Mouse (Mus musculus): ENCODE measurements around the gene Strc. TPM values are rescaled to one million over a fixed set of nuclear protein-coding genes. Genes with fewer than 3 reads are reported as not detected.

Gene Strc
- polyA plus RNA-seq, 1 experiment from 2014 or later: not detected

- Histone ChIP-seq H3K27ac (no peak overlapping the region), H3K4me1 (replicated peaks) (no peaks in the 10 kb centered on the region), H3K9me3 (no peaks in the 10 kb centered on the region), H3K4me3 (no peak overlapping the region), H3K27me3 (ENCODE audit: insufficient read depth, poor library complexity, severe bottlenecking) (no peaks in the 10 kb centered on the region), H3K36me3 (peaks cover 36% of the 10 kb centered on the region)
- DNase-seq (ENCODE audit: low spot score): no peak
Observed at GRCm38 (mm10) chr2:121339057-121339456, 47.9 kb downstream of the Strc start.

GRCm38 (mm10) chr2:121329492-121329891 lies 57.5 kb downstream of the Strc start:
- no peak for DNase-seq (ENCODE audit: low spot score)
- peaks cover 15% of the 10 kb centered on the region; the same call in 1 of the 2 replicates for H3K36me3 ChIP-seq
- H3K4me1 ChIP-seq (replicated peaks): no peaks in the 10 kb centered on the region
- WGBS: 84% methylated on average over 2 of the region's 2 CpGs
- no peak overlapping the region for H3K4me3 ChIP-seq
- H3K27me3 ChIP-seq (ENCODE audit: insufficient read depth, poor library complexity, severe bottlenecking): no peaks in the 10 kb centered on the region
- H3K27ac ChIP-seq: no peak overlapping the region
- no peaks in the 10 kb centered on the region for H3K9me3 ChIP-seq

DNA sequence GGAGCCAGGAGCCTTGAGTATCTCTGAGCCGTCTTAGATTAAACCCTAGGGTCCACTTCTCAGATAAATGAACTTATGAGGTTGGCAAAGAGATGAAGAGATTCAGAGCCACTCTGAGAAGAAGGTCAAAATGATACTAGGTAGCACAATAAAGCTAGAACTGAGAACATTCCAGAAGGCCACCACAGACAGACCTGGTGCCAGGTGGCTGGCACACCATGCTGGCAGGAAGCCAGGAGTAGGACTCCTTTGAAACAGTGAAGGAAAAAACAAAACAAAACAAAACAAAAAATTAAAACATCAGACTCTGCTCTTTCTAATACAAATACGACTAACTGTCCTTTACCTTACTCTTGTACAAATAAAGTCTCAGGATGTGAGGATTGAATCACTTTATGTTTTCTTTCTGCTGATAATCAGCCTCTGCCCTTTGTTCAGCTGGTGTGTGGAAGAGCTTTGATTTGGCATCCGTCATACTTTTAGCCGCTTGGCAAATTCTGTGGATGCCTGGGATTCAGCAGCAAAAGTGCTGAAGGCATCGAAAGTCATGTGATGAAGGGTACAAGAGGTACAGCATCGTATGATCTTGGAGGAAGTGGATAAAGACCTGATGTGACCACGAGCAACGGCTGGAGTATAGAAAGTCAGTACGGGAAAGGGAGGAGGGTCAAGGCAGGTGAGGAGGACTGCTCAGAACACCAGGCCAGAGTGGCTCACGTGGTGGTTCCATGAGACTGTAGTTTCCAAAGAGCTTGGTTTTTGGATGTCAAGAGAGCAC lies 63.1 kb downstream of the Strc start:
- no peaks in the 10 kb centered on the region for H3K27me3 ChIP-seq (ENCODE audit: insufficient read depth, poor library complexity, severe bottlenecking)
- H3K9me3 ChIP-seq: no peaks in the 10 kb centered on the region
- no peaks in the 10 kb centered on the region for H3K4me1 ChIP-seq (replicated peaks)
- DNase-seq (ENCODE audit: low spot score): no peak
- no peak overlapping the region for H3K27ac ChIP-seq
- WGBS: 91% methylated on average over 10 of the region's 10 CpGs
- H3K36me3 ChIP-seq: peaks cover 16% of the 10 kb centered on the region
- H3K4me3 ChIP-seq: no peak overlapping the region

- no peaks in the 10 kb centered on the region for H3K27me3 ChIP-seq (ENCODE audit: insufficient read depth, poor library complexity, severe bottlenecking)
- H3K36me3 ChIP-seq: peaks cover 16% of the 10 kb centered on the region
- no peaks in the 10 kb centered on the region for H3K4me1 ChIP-seq (replicated peaks)
- WGBS: 89% methylated on average over 10 of the region's 10 CpGs
- DNase-seq (ENCODE audit: low spot score): no peak
- H3K4me3 ChIP-seq: no peak overlapping the region
- no peak overlapping the region for H3K27ac ChIP-seq
- H3K9me3 ChIP-seq: no peaks in the 10 kb centered on the region
Observed at GRCm38 (mm10) chr2:121323041-121323440, 63.9 kb downstream of the Strc start.

- no peaks in the 10 kb centered on the region for H3K9me3 ChIP-seq
- H3K27ac ChIP-seq: no peak overlapping the region
- no peak for DNase-seq (ENCODE audit: low spot score)
- no peak overlapping the region for H3K4me3 ChIP-seq
- peaks cover 16% of the 10 kb centered on the region for H3K36me3 ChIP-seq
- 76% methylated on average over 8 of the region's 8 CpGs for WGBS
- no peaks in the 10 kb centered on the region for H3K27me3 ChIP-seq (ENCODE audit: insufficient read depth, poor library complexity, severe bottlenecking)
- no peaks in the 10 kb centered on the region for H3K4me1 ChIP-seq (replicated peaks)
Observed at GRCm38 (mm10) chr2:121316278-121316677, 70.7 kb downstream of the Strc start.

Other genes starting within 250 kb of the Strc start
- 27.5 and 28.3 TPM in 2 replicates for gene Adal, start 246.7 kb downstream of the Strc start, polyA plus RNA-seq (2016; fragmentation: Nextera tagmentation; extraction: Ambion mirVana)
- 22.0 and 24.1 TPM in 2 replicates for gene Lcmt2, start 246.5 kb downstream of the Strc start, polyA plus RNA-seq (2016; fragmentation: Nextera tagmentation; extraction: Ambion mirVana)
- 67.6 and 83.2 TPM in 2 replicates for gene Tubgcp4, start 216.5 kb downstream of the Strc start, polyA plus RNA-seq (2016; fragmentation: Nextera tagmentation; extraction: Ambion mirVana)
- gene Zscan29, start 216.0 kb downstream of the Strc start, polyA plus RNA-seq (2016; fragmentation: Nextera tagmentation; extraction: Ambion mirVana): 11.8 and 13.6 TPM in 2 replicates
- gene Trp53bp1, start 115.8 kb downstream of the Strc start, polyA plus RNA-seq (2016; fragmentation: Nextera tagmentation; extraction: Ambion mirVana): 121 and 123 TPM in 2 replicates
- 11.7 and 15.0 TPM in 2 replicates for gene Map1a, start 97.6 kb downstream of the Strc start, polyA plus RNA-seq (2016; fragmentation: Nextera tagmentation; extraction: Ambion mirVana)
- gene Ppip5k1, start 31.8 kb downstream of the Strc start, polyA plus RNA-seq (2016; fragmentation: Nextera tagmentation; extraction: Ambion mirVana): 10.4 and 10.7 TPM in 2 replicates
- gene Ckmt1, start 29.5 kb downstream of the Strc start, polyA plus RNA-seq (2016; fragmentation: Nextera tagmentation; extraction: Ambion mirVana): 5.1 and 6.7 TPM in 2 replicates
- gene Pdia3, start 26.6 kb upstream of the Strc start, polyA plus RNA-seq (2016; fragmentation: Nextera tagmentation; extraction: Ambion mirVana): 498 and 605 TPM in 2 replicates
- 1.6 and 3.0 TPM in 2 replicates for gene Catsper2, start 26.6 kb upstream of the Strc start, polyA plus RNA-seq (2016; fragmentation: Nextera tagmentation; extraction: Ambion mirVana)
- 3.3 and 6.5 TPM in 2 replicates for gene Ell3, start 57.1 kb upstream of the Strc start, polyA plus RNA-seq (2016; fragmentation: Nextera tagmentation; extraction: Ambion mirVana)
- 502 and 520 TPM in 2 replicates for gene Serf2, start 62.0 kb upstream of the Strc start, polyA plus RNA-seq (2016; fragmentation: Nextera tagmentation; extraction: Ambion mirVana)
- gene Hypk, start 66.1 kb upstream of the Strc start, polyA plus RNA-seq (2016; fragmentation: Nextera tagmentation; extraction: Ambion mirVana): 110 and 135 TPM in 2 replicates
- 0.15 and 0.42 TPM in 2 replicates for gene Serinc4, start 69.6 kb upstream of the Strc start, polyA plus RNA-seq (2016; fragmentation: Nextera tagmentation; extraction: Ambion mirVana)
- 48.8 and 56.1 TPM in 2 replicates for gene Mfap1b, start 86.9 kb upstream of the Strc start, polyA plus RNA-seq (2016; fragmentation: Nextera tagmentation; extraction: Ambion mirVana)
- gene Mfap1a, start 119.5 kb upstream of the Strc start, polyA plus RNA-seq (2016; fragmentation: Nextera tagmentation; extraction: Ambion mirVana): 21.2 and 27.2 TPM in 2 replicates
- 8.8 and 13.0 TPM in 2 replicates for gene Wdr76, start 119.6 kb upstream of the Strc start, polyA plus RNA-seq (2016; fragmentation: Nextera tagmentation; extraction: Ambion mirVana)

Data from hindbrain, embryonic 10.5 days (tissue).